Mouse (Mus musculus) gastrocnemius, postnatal 14 days (tissue): ENCODE measurements at regions not wholly inside any gene's neighbourhood (a gene's known extent, or its start where the extent isn't known, plus 50 kb on each side); places are given as distances from the start of the nearest gene placed in this dataset.

ENCODE experiments used
- DNase-seq: peaks from one replicate; pipeline ENCODE4 v3.0.0; 2021; ENCODE audit warnings: mixed read lengths
- intact Hi-C: fragments of 180-260 bp; cut with DNase I; formaldehyde crosslinking; loops from one replicate; pipeline ENCODE4 v1.15.1; 2025; ENCODE audit warnings: low total_unique reads

GRCm38 (mm10) chr13:72918895-72919294 is 290.3 kb downstream of the Irx2 start:
- no peak for DNase-seq
- intact Hi-C loops, result no loop called here

- DNase-seq, result no peak
- intact Hi-C loops, result no loop called here
Observed at GRCm38 (mm10) chr13:72920368-72920767, 291.7 kb downstream of the Irx2 start.

- intact Hi-C loops, result no loop called here
- DNase-seq, result no peak
Observed at GRCm38 (mm10) chr13:72924560-72925135, 296.0 kb downstream of the Irx2 start.

- intact Hi-C loops, result no loop called here
Observed at GRCm38 (mm10) chr13:72937246-72937645, 308.6 kb downstream of the Irx2 start.

GRCm38 (mm10) chr13:72938156-72938874 is 309.7 kb downstream of the Irx2 start:
- intact Hi-C loops, result no loop called here
- DNase-seq, result no peak

More at GRCm38 (mm10) chr13:72937246-72937645, 308.6 kb downstream of the Irx2 start:
- no peak for DNase-seq

GRCm38 (mm10) chr13:72947374-72948165 is 312.7 kb upstream of the Irx4 start:
- DNase-seq, result no peak
- intact Hi-C loops, result no loop called here

GRCm38 (mm10) chr13:72958616-72959518 is 301.4 kb upstream of the Irx4 start:
- DNase-seq, result no peak
- intact Hi-C loops, result no loop called here

- intact Hi-C loops, result no loop called here
- no peak for DNase-seq
Observed at GRCm38 (mm10) chr13:72961291-72961690, 299.0 kb upstream of the Irx4 start.

GRCm38 (mm10) chr13:72972165-72972564 is 288.1 kb upstream of the Irx4 start:
- intact Hi-C loops, result no loop called here
- DNase-seq, result no peak

GRCm38 (mm10) chr13:72972894-72973293 is 287.4 kb upstream of the Irx4 start:
- intact Hi-C loops, result no loop called here
- no peak for DNase-seq

- DNase-seq, result no peak
- intact Hi-C loops, result no loop called here
Observed at GRCm38 (mm10) chr13:72977213-72977612, 283.1 kb upstream of the Irx4 start.

GRCm38 (mm10) chr13:72977971-72978370 is 282.3 kb upstream of the Irx4 start:
- intact Hi-C loops, result no loop called here
- no peak for DNase-seq

- no peak for DNase-seq
- intact Hi-C loops, result no loop called here
Observed at GRCm38 (mm10) chr13:72978966-72979365, 281.3 kb upstream of the Irx4 start.

GRCm38 (mm10) chr13:72992589-72993409 is 267.5 kb upstream of the Irx4 start:
- no peak for DNase-seq
- intact Hi-C loops, result no loop called here

- intact Hi-C loops, result no loop called here
- DNase-seq, result no peak
Observed at GRCm38 (mm10) chr13:72993410-72993858, 266.8 kb upstream of the Irx4 start.

- intact Hi-C loops, result no loop called here
- no peak for DNase-seq
Observed at GRCm38 (mm10) chr13:72994538-72994937, 265.7 kb upstream of the Irx4 start.

- DNase-seq, result no peak
- intact Hi-C loops, result no loop called here
Observed at GRCm38 (mm10) chr13:73008856-73009546, 251.3 kb upstream of the Irx4 start.
